Mouse (Mus musculus): ENCODE results near the gene Paqr7. TPM values are rescaled to one million over a fixed set of nuclear protein-coding genes. Genes with fewer than 3 reads are reported as not detected.
A peak's percentile ranks its signal among the peaks of the same experiment; 100 is the strongest.
"Not testable (repeated sequence)": the region's sequence is repeated elsewhere in the genome, so short reads cannot be mapped to it uniquely, and the experiment has no call there.

The Paqr7 gene
- polyA plus RNA-seq, 1 experiment: 146 TPM

DNA sequence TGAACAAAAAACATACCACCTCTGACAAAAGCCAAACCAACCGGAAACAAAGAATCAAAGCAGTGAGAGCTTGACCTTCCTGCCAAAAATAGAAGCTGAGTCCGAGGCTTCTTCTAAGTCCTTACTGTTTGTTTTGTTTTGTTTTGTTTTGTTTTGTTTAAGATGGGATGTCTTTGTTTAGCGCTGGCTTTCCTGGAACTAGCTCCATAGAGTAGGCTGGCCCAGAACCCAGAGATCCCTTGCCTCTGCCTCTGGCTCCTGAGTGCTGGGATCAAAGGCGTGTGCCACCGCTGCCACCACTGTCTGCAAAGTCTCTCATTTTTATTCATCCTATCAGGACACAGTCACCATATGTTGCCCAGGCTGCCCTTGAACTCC lies 962 bp upstream of the Paqr7 start:
- 39% methylated on average over 5 of the region's 5 CpGs for WGBS

DNA sequence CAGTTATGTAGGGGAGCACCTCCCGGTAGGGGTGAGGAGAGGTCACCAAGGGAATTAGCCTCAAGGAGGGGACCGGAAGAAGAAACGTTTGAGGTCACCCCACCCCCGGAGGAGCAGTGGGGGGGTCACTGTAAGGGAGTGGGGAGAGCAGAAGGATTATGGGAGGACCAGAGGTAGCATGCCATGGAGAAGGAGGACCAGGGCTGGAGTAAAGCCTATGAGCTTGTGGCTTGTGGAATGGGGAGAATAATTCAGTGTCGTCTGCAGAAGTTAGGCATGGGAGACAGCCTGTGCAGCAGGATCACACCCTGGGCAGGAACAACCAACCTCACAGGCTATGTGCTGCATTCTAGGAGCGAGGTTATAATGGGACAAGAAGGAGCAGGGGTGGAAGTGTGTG lies 726 bp downstream of the Paqr7 start:
- H3K4me3 ChIP-seq (replicated peaks; ENCODE audit: extremely low read depth, low read depth, low read length): peak overlapping the region; percentile 86
- DNase-seq: no peak
- peaks cover 21% of the 10 kb centered on the region for H3K4me1 ChIP-seq (ENCODE audit: control insufficient read depth, insufficient read depth, low read length)
- TF ChIP-seq CTCF (IDR thresholded peaks at IDR 0.05; ENCODE audit: insufficient read depth, low read length) (no peak), POLR2A (IDR thresholded peaks at IDR 0.05; ENCODE audit: borderline replicate concordance, extremely low read depth, low read depth, low read length) (no peak; the same call in 1 of the 2 replicates)
- WGBS: 3% methylated on average over 6 of the region's 6 CpGs

More for the DNA sequence above, 962 bp upstream of the Paqr7 start:
- DNase-seq: no peak
- no peak for TF ChIP-seq POLR2A (IDR thresholded peaks at IDR 0.05; ENCODE audit: borderline replicate concordance, extremely low read depth, low read depth, low read length)
- TF ChIP-seq CTCF (IDR thresholded peaks at IDR 0.05; ENCODE audit: insufficient read depth, low read length): no peak
- peaks cover 21% of the 10 kb centered on the region for H3K4me1 ChIP-seq (ENCODE audit: control insufficient read depth, insufficient read depth, low read length)
- no peak overlapping the region for H3K4me3 ChIP-seq (replicated peaks; ENCODE audit: extremely low read depth, low read depth, low read length)

GRCm38 (mm10) chr4:134497986-134498731 lies 1.7 kb downstream of the Paqr7 start:
- H3K4me1 ChIP-seq (ENCODE audit: control insufficient read depth, insufficient read depth, low read length): peaks cover 21% of the 10 kb centered on the region
- no peak for DNase-seq
- 63% methylated on average over 12 of the region's 12 CpGs for WGBS
- TF ChIP-seq CTCF (IDR thresholded peaks at IDR 0.05; ENCODE audit: insufficient read depth, low read length) (no peak), POLR2A (IDR thresholded peaks at IDR 0.05; ENCODE audit: borderline replicate concordance, extremely low read depth, low read depth, low read length) (no peak)
- H3K4me3 ChIP-seq (replicated peaks; ENCODE audit: extremely low read depth, low read depth, low read length): peak overlapping the region; percentile 11

DNA sequence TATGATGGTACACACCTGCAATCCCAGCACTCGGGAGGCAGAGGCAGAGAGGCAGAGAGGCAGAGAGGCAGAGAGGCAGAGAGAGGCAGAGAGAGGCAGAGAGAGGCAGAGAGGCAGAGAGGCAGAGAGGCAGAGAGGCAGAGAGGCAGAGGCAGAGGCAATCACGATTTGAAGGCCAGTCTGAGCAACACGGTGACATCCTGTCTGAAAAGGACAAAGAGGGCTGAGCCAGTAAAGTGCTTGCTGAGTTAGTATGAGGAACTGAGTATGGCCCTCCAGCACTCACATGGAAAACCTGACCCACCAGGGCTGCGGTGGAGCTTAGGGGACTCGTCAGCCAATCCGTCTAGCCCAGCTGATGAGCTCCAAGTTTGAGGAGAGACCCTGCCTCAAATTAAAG lies 2.5 kb downstream of the Paqr7 start:
- 62% methylated on average over 6 of the region's 6 CpGs for WGBS
- peaks cover 21% of the 10 kb centered on the region for H3K4me1 ChIP-seq (ENCODE audit: control insufficient read depth, insufficient read depth, low read length)
- H3K4me3 ChIP-seq (replicated peaks; ENCODE audit: extremely low read depth, low read depth, low read length); DNase-seq: not testable (repeated sequence)

DNA sequence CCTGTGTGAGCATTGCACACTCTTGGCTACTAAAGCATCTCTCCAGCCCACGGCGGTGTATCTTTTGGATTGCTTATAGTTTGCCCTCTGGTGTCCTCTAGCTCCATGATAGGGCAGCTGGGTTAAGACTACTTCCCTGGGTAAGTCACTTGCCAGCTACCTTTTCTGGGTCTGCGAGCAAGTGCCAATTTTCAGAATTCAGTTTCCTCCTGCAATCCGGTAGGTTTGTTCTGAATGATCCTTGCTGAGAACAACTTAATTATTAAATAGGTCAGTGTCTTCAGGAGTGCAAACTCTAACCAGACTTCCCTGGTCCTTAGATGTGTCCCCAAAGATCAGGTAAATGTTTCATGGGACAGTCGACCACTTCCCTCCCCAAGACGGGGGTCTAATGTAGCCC lies 4.6 kb downstream of the Paqr7 start:
- Histone ChIP-seq H3K4me3 (replicated peaks; ENCODE audit: extremely low read depth, low read depth, low read length) (no peak overlapping the region), H3K4me1 (ENCODE audit: control insufficient read depth, insufficient read depth, low read length) (peaks cover 5% of the 10 kb centered on the region)
- TF ChIP-seq CTCF (IDR thresholded peaks at IDR 0.05; ENCODE audit: insufficient read depth, low read length): no peak
- no peak for TF ChIP-seq POLR2A (IDR thresholded peaks at IDR 0.05; ENCODE audit: borderline replicate concordance, extremely low read depth, low read depth, low read length)
- 94% methylated on average over 6 of the region's 6 CpGs for WGBS
- DNase-seq: no peak

DNA sequence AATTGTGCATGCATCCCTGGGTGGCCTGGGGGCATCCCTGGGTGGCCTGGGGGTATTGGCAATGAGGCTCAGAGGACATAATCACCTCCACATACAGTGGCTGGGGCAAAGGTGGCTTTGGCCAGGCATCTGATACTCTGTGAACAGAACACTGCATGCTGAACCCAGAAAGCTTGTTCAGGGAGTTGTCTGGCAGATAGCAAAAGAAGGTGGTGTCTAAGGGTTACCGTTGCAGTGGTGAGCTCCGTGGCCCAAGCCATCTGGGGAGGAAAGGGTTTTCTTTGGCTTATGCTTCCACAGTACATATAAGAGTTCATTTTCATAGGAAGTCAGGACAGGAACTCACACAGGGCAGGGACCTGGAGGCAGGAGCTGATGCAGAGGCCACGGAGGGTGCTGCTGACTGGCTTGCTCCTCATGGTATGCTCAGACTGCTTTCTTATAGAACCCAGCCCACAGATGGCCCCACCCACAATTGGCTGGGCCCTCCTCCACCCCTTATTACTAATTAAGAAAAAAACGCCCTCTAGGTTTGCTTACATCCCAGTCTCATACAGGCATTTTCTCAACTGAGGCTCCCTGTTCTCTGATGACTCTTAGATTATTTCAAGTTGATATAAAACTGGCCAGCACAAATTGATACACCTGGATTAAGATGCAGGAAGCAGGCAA lies 7.3 kb downstream of the Paqr7 start:
- Histone ChIP-seq H3K4me1 (ENCODE audit: control insufficient read depth, insufficient read depth, low read length) (no peaks in the 10 kb centered on the region; the same call in 1 of the 2 replicates), H3K4me3 (replicated peaks; ENCODE audit: extremely low read depth, low read depth, low read length) (no peak overlapping the region)
- no peak for DNase-seq
- 81% methylated on average over 4 of the region's 4 CpGs for WGBS
- TF ChIP-seq POLR2A (IDR thresholded peaks at IDR 0.05; ENCODE audit: borderline replicate concordance, extremely low read depth, low read depth, low read length) (no peak), CTCF (IDR thresholded peaks at IDR 0.05; ENCODE audit: insufficient read depth, low read length) (no peak)

DNA sequence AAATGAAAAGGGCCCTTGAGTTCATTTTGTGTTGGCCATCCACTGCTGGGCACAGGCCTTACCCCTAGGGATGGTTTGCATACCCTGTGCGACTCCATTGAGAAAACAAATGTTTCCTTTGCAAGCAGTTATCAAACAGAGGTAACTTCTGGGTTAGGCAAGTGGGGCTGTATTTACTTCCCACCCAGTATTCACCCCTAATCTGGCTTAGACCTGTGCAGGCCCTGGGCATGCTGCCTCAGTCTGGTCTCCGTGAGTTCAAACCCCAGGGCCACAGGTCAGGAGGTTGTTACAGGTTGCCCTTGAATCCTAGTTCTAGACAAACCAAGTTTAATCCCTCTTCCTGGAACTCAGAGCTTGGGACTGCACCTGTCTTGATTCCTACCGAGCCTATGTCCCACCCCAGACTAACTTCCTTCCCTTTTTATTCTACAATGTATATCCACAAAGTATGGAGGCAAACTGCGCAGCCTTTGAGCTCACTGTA lies 8.8 kb downstream of the Paqr7 start:
- WGBS: 80% methylated on average over 4 of the region's 4 CpGs
- TF ChIP-seq POLR2A (IDR thresholded peaks at IDR 0.05; ENCODE audit: borderline replicate concordance, extremely low read depth, low read depth, low read length): no peak
- DNase-seq: no peak
- Histone ChIP-seq H3K4me1 (ENCODE audit: control insufficient read depth, insufficient read depth, low read length) (no peaks in the 10 kb centered on the region), H3K4me3 (replicated peaks; ENCODE audit: extremely low read depth, low read depth, low read length) (no peak overlapping the region)

- no peak overlapping the region for H3K4me3 ChIP-seq (replicated peaks; ENCODE audit: extremely low read depth, low read depth, low read length)
- no peak for DNase-seq
- TF ChIP-seq POLR2A (IDR thresholded peaks at IDR 0.05; ENCODE audit: borderline replicate concordance, extremely low read depth, low read depth, low read length): no peak
- H3K4me1 ChIP-seq (ENCODE audit: control insufficient read depth, insufficient read depth, low read length): peaks cover 2% of the 10 kb centered on the region
- WGBS: 62% methylated on average over 4 of the region's 4 CpGs
These were observed 9.6 kb downstream of the Paqr7 start for GRCm38 (mm10) chr4:134505966-134506594.

GRCm38 (mm10) chr4:134506713-134507112 lies 10.2 kb downstream of the Paqr7 start:
- Histone ChIP-seq H3K4me3 (replicated peaks; ENCODE audit: extremely low read depth, low read depth, low read length) (no peak overlapping the region), H3K4me1 (ENCODE audit: control insufficient read depth, insufficient read depth, low read length) (peaks cover 4% of the 10 kb centered on the region)
- DNase-seq: no peak
- TF ChIP-seq CTCF (IDR thresholded peaks at IDR 0.05; ENCODE audit: insufficient read depth, low read length) (no peak), POLR2A (IDR thresholded peaks at IDR 0.05; ENCODE audit: borderline replicate concordance, extremely low read depth, low read depth, low read length) (no peak)
- 88% methylated on average over 19 of the region's 19 CpGs for WGBS

DNA sequence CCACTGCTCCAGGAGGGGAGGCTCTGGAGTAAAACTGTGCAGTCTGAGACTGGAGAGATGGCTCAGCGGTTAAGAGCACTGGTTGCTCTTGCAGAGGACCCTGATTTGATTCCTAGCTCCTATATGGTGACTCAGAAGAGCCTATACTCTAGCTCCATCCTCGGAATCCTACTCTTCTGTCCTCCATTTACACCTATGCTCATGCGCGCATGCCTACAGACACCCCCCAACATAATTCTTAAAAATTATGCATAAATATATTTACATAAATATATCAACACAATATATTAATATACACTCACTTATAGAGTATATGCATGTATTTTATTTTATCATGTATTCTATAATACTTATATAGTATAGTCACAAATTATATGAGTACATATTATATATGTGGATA lies 13.9 kb downstream of the Paqr7 start:
- 84% methylated on average over 4 of the region's 4 CpGs for WGBS
- Histone ChIP-seq H3K4me3 (replicated peaks; ENCODE audit: extremely low read depth, low read depth, low read length) (no peak overlapping the region), H3K4me1 (ENCODE audit: control insufficient read depth, insufficient read depth, low read length) (peaks cover 4% of the 10 kb centered on the region)
- DNase-seq: no peak
- TF ChIP-seq CTCF (IDR thresholded peaks at IDR 0.05; ENCODE audit: insufficient read depth, low read length): no peak
- no peak for TF ChIP-seq POLR2A (IDR thresholded peaks at IDR 0.05; ENCODE audit: borderline replicate concordance, extremely low read depth, low read depth, low read length)

Measured in lung, adult 2 months (tissue).